ENCODE assay signal across 8 mouse cellular contexts in genomic region chr2:79774372-79774771, GRCm38 (mm10).
DNase-seq lines count a peak whose midpoint lies in the region; ATAC-seq and TF ChIP-seq lines count a peak whose summit lies in the region.
"Had no signal": no experiment of that assay in that cellular context is flagged by ENCODE, and none has a peak within 500 bp of the region (broad histone marks: within the 10 kb centered on the region; RNA-seq: fewer than 3 reads in every experiment).

No protein-coding gene starts in this region.

- no peak for TF ChIP-seq POLR2A in cerebellum, adult 2 months (IDR thresholded peaks at IDR 0.05; ENCODE audit: borderline replicate concordance, insufficient read depth, low read length)
- TF ChIP-seq POLR2A in spleen, adult 2 months (IDR thresholded peaks at IDR 0.05; ENCODE audit: low read depth, low read length) = no peak

- H3K27ac ChIP-seq in cerebellum, adult 2 months (ENCODE audit: insufficient read depth, low read length) = no peak overlapping the region
- H3K27ac ChIP-seq in intestine, embryonic 16.5 days (ENCODE audit: low read length) = no peak overlapping the region
- no peak overlapping the region for H3K27ac ChIP-seq in midbrain, embryonic 12.5 days (replicated peaks)
- no peak overlapping the region for H3K27ac ChIP-seq in spleen, adult 2 months (ENCODE audit: insufficient read depth, low read length)
- H3K27ac ChIP-seq: liver, embryonic 15.5 days had no signal

- intact Hi-C loops in left cerebral cortex, postnatal 10 days (cut with DNase I) = loop anchor here (1.0 to 5.0 kb wide), 2 partner anchors 127 to 262 kb away; no protein-coding TSS in a partner anchor

- H3K4me3 ChIP-seq in cerebellum, adult 2 months (replicated peaks; ENCODE audit: insufficient read depth, low read depth, low read length) = no peak overlapping the region
- no peak overlapping the region for H3K4me3 ChIP-seq in intestine, embryonic 16.5 days (ENCODE audit: low read length)
- H3K4me3 ChIP-seq in midbrain, embryonic 12.5 days = no peak overlapping the region
- H3K4me3 ChIP-seq in spleen, adult 2 months (ENCODE audit: extremely low read depth, insufficient read depth, insufficient read length) = no peak overlapping the region
- H3K4me3 ChIP-seq: liver, embryonic 15.5 days had no signal

- peak; percentile 82 for ATAC-seq in intestine, embryonic 16.5 days
- ATAC-seq in midbrain, embryonic 12.5 days (ENCODE audit: low FRiP score, low read depth) = peak; percentile 51; the same call in 1 of the 2 replicates

- no peaks in the 10 kb centered on the region for H3K9me3 ChIP-seq in intestine, embryonic 16.5 days (ENCODE audit: control insufficient read depth, low read length)
- H3K9me3 ChIP-seq in midbrain, embryonic 12.5 days = no peaks in the 10 kb centered on the region
- H3K9me3 ChIP-seq: liver, embryonic 15.5 days had no signal

- peak; percentile 16 for DNase-seq in WW6 (ENCODE audit: low read depth, low spot score)
- peak; percentile 52 to 58 for DNase-seq in cerebellum, adult 2 months
- peak; percentile 23 to 68 for DNase-seq in frontal cortex, postnatal 10 days (ENCODE audit: low spot score in 2 of 2)
- DNase-seq in left cerebral cortex, postnatal 10 days (ENCODE audit: extremely low spot score in 1 of 2, low spot score in 2 of 2) = peak; percentile 75
- DNase-seq in spleen, adult 2 months (ENCODE audit: low read depth in 1 of 2, low spot score in 2 of 2) = peak; percentile 43 to 60

- H3K9ac ChIP-seq in intestine, embryonic 16.5 days (ENCODE audit: low read depth, low read length) = no peak overlapping the region
- no peak overlapping the region for H3K9ac ChIP-seq in midbrain, embryonic 12.5 days (replicated peaks)
- H3K9ac ChIP-seq: liver, embryonic 15.5 days had no signal

- no peaks in the 10 kb centered on the region for H3K36me3 ChIP-seq in intestine, embryonic 16.5 days (ENCODE audit: control insufficient read depth, insufficient read depth, low read length)
- no peaks in the 10 kb centered on the region for H3K36me3 ChIP-seq in midbrain, embryonic 12.5 days
- no peaks in the 10 kb centered on the region for H3K36me3 ChIP-seq in spleen, adult 2 months (ENCODE audit: control insufficient read depth, insufficient read depth, low read length)
- H3K36me3 ChIP-seq: liver, embryonic 15.5 days had no signal

- H3K4me2 ChIP-seq in intestine, embryonic 16.5 days (ENCODE audit: low read depth, low read length) = no peak overlapping the region
- H3K4me2 ChIP-seq in midbrain, embryonic 12.5 days (replicated peaks) = no peak overlapping the region
- H3K4me2 ChIP-seq: liver, embryonic 15.5 days had no signal

- no peaks in the 10 kb centered on the region for H3K4me1 ChIP-seq in cerebellum, adult 2 months (ENCODE audit: control insufficient read depth, insufficient read depth, low read length)
- H3K4me1 ChIP-seq in intestine, embryonic 16.5 days (ENCODE audit: control insufficient read depth, insufficient read depth, low read length) = no peaks in the 10 kb centered on the region
- peaks cover 8% of the 10 kb centered on the region for H3K4me1 ChIP-seq in midbrain, embryonic 12.5 days
- no peaks in the 10 kb centered on the region for H3K4me1 ChIP-seq in spleen, adult 2 months (ENCODE audit: control insufficient read depth, insufficient read depth, insufficient read length)
- H3K4me1 ChIP-seq: liver, embryonic 15.5 days had no signal

- TF ChIP-seq CTCF in cerebellum, adult 2 months (IDR thresholded peaks at IDR 0.05; ENCODE audit: borderline replicate concordance, insufficient read depth, low read depth, low read length) = peak; percentile 9; the same call in 1 of the 2 replicates
- peak; percentile 21; the same call in 1 of the 2 replicates for TF ChIP-seq CTCF in spleen, adult 2 months (IDR thresholded peaks at IDR 0.05; ENCODE audit: extremely low read depth, insufficient read depth, insufficient read length, insufficient replicate concordance)

- 1% methylated on average over 5 of the region's 5 CpGs for WGBS in cerebellum, adult 2 months
- under 1% methylated on average over 5 of the region's 5 CpGs for WGBS in intestine, embryonic 16.5 days
- WGBS in midbrain, embryonic 12.5 days = 4% methylated on average over 5 of the region's 5 CpGs
- 2% methylated on average over 5 of the region's 5 CpGs for WGBS in spleen, adult 2 months

- no peaks in the 10 kb centered on the region for H3K27me3 ChIP-seq in cerebellum, adult 2 months (ENCODE audit: control insufficient read depth, insufficient read depth, low read length)
- no peaks in the 10 kb centered on the region for H3K27me3 ChIP-seq in intestine, embryonic 16.5 days (replicated peaks; ENCODE audit: control insufficient read depth, insufficient read depth, low read length)
- no peaks in the 10 kb centered on the region for H3K27me3 ChIP-seq in midbrain, embryonic 12.5 days
- H3K27me3 ChIP-seq in spleen, adult 2 months (ENCODE audit: control insufficient read depth, insufficient read depth, low read length) = no peaks in the 10 kb centered on the region
- H3K27me3 ChIP-seq: liver, embryonic 15.5 days had no signal

Comparison
In these comparisons a context has a peak if more than half of its experiments do, and no peak if none do; other contexts are left out.
1. DNase-seq: peak in every context shown above with its lines; median percentile 75 in left cerebral cortex, postnatal 10 days; 55 in cerebellum, adult 2 months; 52 in spleen, adult 2 months; 46 in frontal cortex, postnatal 10 days; 16 in WW6.